Mouse (Mus musculus): Measurements from ENCODE around the gene Ptprn. TPM values are rescaled to one million over a fixed set of nuclear protein-coding genes. Genes with fewer than 3 reads are reported as not detected.

Ptprn gene
- polyA plus RNA-seq, 1 experiment from 2014 or later = 8.7 TPM

Small RNA genes within 50 kb of the gene (microRNA-seq; reads per million reads assigned to microRNA genes)
- gene Gm27943 = not detected

Other genes with a start within 250 kb of the Ptprn start
- gene Nhej1, start 139.3 kb downstream of the Ptprn start, polyA plus RNA-seq (2015; fragmentation: Nextera tagmentation; extraction: Ambion mirVana) = 7.0 and 7.7 TPM in 2 replicates
- gene Slc23a3, start 130.6 kb downstream of the Ptprn start, polyA plus RNA-seq (2015; fragmentation: Nextera tagmentation; extraction: Ambion mirVana) = not detected in 2 replicates
- 55.5 and 57.9 TPM in 2 replicates for gene Cnppd1, start 121.8 kb downstream of the Ptprn start, polyA plus RNA-seq (2015; fragmentation: Nextera tagmentation; extraction: Ambion mirVana)
- 91.2 and 103 TPM in 2 replicates for gene Retreg2, start 121.7 kb downstream of the Ptprn start, polyA plus RNA-seq (2015; fragmentation: Nextera tagmentation; extraction: Ambion mirVana)
- 40.4 and 42.9 TPM in 2 replicates for gene Zfand2b, start 95.9 kb downstream of the Ptprn start, polyA plus RNA-seq (2015; fragmentation: Nextera tagmentation; extraction: Ambion mirVana)
- 42.9 and 45.1 TPM in 2 replicates for gene Abcb6, start 84.1 kb downstream of the Ptprn start, polyA plus RNA-seq (2015; fragmentation: Nextera tagmentation; extraction: Ambion mirVana)
- 26.3 and 28.6 TPM in 2 replicates for gene Ankzf1, start 72.4 kb downstream of the Ptprn start, polyA plus RNA-seq (2015; fragmentation: Nextera tagmentation; extraction: Ambion mirVana)
- gene Atg9a, start 72.3 kb downstream of the Ptprn start, polyA plus RNA-seq (2015; fragmentation: Nextera tagmentation; extraction: Ambion mirVana) = 40.0 and 40.4 TPM in 2 replicates
- gene Glb1l, start 53.7 kb downstream of the Ptprn start, polyA plus RNA-seq (2015; fragmentation: Nextera tagmentation; extraction: Ambion mirVana) = 19.6 and 20.0 TPM in 2 replicates
- gene Stk16, start 53.7 kb downstream of the Ptprn start, polyA plus RNA-seq (2015; fragmentation: Nextera tagmentation; extraction: Ambion mirVana) = 145 and 147 TPM in 2 replicates
- gene Tuba4a, start 44.6 kb downstream of the Ptprn start, polyA plus RNA-seq (2015; fragmentation: Nextera tagmentation; extraction: Ambion mirVana) = 14.9 and 19.5 TPM in 2 replicates
- gene A630095N17Rik, start 32.4 kb downstream of the Ptprn start, polyA plus RNA-seq (2015; fragmentation: Nextera tagmentation; extraction: Ambion mirVana) = not detected in 2 replicates
- gene Dnajb2, start 28.1 kb downstream of the Ptprn start, polyA plus RNA-seq (2015; fragmentation: Nextera tagmentation; extraction: Ambion mirVana) = 53.0 and 54.0 TPM in 2 replicates
- gene Resp18, start 13.9 kb upstream of the Ptprn start, polyA plus RNA-seq (2015; fragmentation: Nextera tagmentation; extraction: Ambion mirVana) = 38.6 and 51.0 TPM in 2 replicates
- gene Dnpep, start 53.5 kb upstream of the Ptprn start, polyA plus RNA-seq (2015; fragmentation: Nextera tagmentation; extraction: Ambion mirVana) = 162 and 163 TPM in 2 replicates
- gene Des, start 95.8 kb upstream of the Ptprn start, polyA plus RNA-seq (2015; fragmentation: Nextera tagmentation; extraction: Ambion mirVana) = 1.0 and 1.2 TPM in 2 replicates
- 9.9 and 11.4 TPM in 2 replicates for gene Speg, start 110.8 kb upstream of the Ptprn start, polyA plus RNA-seq (2015; fragmentation: Nextera tagmentation; extraction: Ambion mirVana)
- gene Gmppa, start 171.4 kb upstream of the Ptprn start, polyA plus RNA-seq (2015; fragmentation: Nextera tagmentation; extraction: Ambion mirVana) = 62.3 and 77.8 TPM in 2 replicates
- 2.8 and 4.1 TPM in 2 replicates for gene Asic4, start 185.9 kb upstream of the Ptprn start, polyA plus RNA-seq (2015; fragmentation: Nextera tagmentation; extraction: Ambion mirVana)
- gene Chpf, start 214.8 kb upstream of the Ptprn start, polyA plus RNA-seq (2015; fragmentation: Nextera tagmentation; extraction: Ambion mirVana) = 28.9 and 29.2 TPM in 2 replicates
- gene Tmem198, start 215.0 kb upstream of the Ptprn start, polyA plus RNA-seq (2015; fragmentation: Nextera tagmentation; extraction: Ambion mirVana) = 53.4 and 55.4 TPM in 2 replicates
- 21.7 and 21.9 TPM in 2 replicates for gene Obsl1, start 241.9 kb upstream of the Ptprn start, polyA plus RNA-seq (2015; fragmentation: Nextera tagmentation; extraction: Ambion mirVana)
- gene Inha, start 242.6 kb upstream of the Ptprn start, polyA plus RNA-seq (2015; fragmentation: Nextera tagmentation; extraction: Ambion mirVana) = 13.8 and 15.0 TPM in 2 replicates

Data from forebrain, embryonic 15.5 days (tissue).